Comparison of ENCODE assay signal across 27 mouse cellular contexts in genomic region chr3:126449058-126449457, GRCm38 (mm10).
"Had no signal": no experiment of that assay in that cellular context is flagged by ENCODE, and none has a peak within 500 bp of the region (broad histone marks: within the 10 kb centered on the region; RNA-seq: fewer than 3 reads in every experiment).

No protein-coding gene starts in this region.

- H3K36me3 ChIP-seq: heart, embryonic 12.5 days; hindbrain, embryonic 10.5 days; hindbrain, embryonic 12.5 days; kidney, embryonic 15.5 days; limb, embryonic 10.5 days; limb, embryonic 12.5 days; liver, embryonic 13.5 days; liver, embryonic 15.5 days had no signal

- H3K4me2 ChIP-seq: heart, embryonic 12.5 days; hindbrain, embryonic 12.5 days; hindbrain, embryonic 14.5 days; kidney, embryonic 15.5 days; limb, embryonic 12.5 days; liver, embryonic 11.5 days; liver, embryonic 13.5 days; liver, embryonic 15.5 days had no signal

- H3K9me3 ChIP-seq: heart, embryonic 12.5 days; hindbrain, embryonic 10.5 days; hindbrain, embryonic 12.5 days; kidney, embryonic 15.5 days; limb, embryonic 10.5 days; limb, embryonic 12.5 days; liver, embryonic 13.5 days; liver, embryonic 15.5 days had no signal

- H3K27ac ChIP-seq: heart, adult 2 months; hindbrain, embryonic 10.5 days; hindbrain, embryonic 12.5 days; hindbrain, embryonic 14.5 days; kidney, embryonic 15.5 days; kidney, postnatal 0 days; limb, embryonic 10.5 days; limb, embryonic 12.5 days; liver, embryonic 13.5 days; liver, embryonic 15.5 days had no signal

- ATAC-seq: hindbrain, embryonic 16.5 days; inflammation-experienced regulatory T-cells, adult 6 months had no signal

- DNase-seq: gastrocnemius, postnatal 14 days; gastrocnemius, postnatal 36 days; heart, adult 11 months; heart, adult 2 months; heart, postnatal 10 days; heart, postnatal 4 days; kidney, adult 11 months; kidney, adult 2 months; kidney, adult 9 months; kidney, postnatal 14 days; kidney, postnatal 36 days; layer of hippocampus, adult 9-11 months; layer of hippocampus, postnatal 36 days; liver; liver, embryonic 13.5 days had no signal

- H3K4me3 ChIP-seq: heart, adult 2 months; heart, embryonic 12.5 days; hindbrain, embryonic 10.5 days; hindbrain, embryonic 12.5 days; kidney, embryonic 15.5 days; limb, embryonic 10.5 days; limb, embryonic 12.5 days; liver, embryonic 13.5 days; liver, embryonic 15.5 days had no signal

- H3K4me1 ChIP-seq: heart, embryonic 12.5 days; hindbrain, embryonic 10.5 days; hindbrain, embryonic 12.5 days; kidney, embryonic 15.5 days; liver, embryonic 13.5 days; liver, embryonic 15.5 days had no signal

- H3K27me3 ChIP-seq: heart, embryonic 12.5 days; hindbrain, embryonic 12.5 days; kidney, embryonic 15.5 days; limb, embryonic 12.5 days; liver, embryonic 13.5 days; liver, embryonic 15.5 days had no signal

- H3K9ac ChIP-seq: heart, embryonic 12.5 days; hindbrain, embryonic 12.5 days; hindbrain, embryonic 14.5 days; kidney, embryonic 15.5 days; limb, embryonic 12.5 days; liver, embryonic 13.5 days; liver, embryonic 15.5 days had no signal
